Mouse (Mus musculus): ENCODE measurements at regions not wholly inside any gene's neighbourhood (a gene's known extent, or its start where the extent isn't known, plus 50 kb on each side); places are given as distances from the start of the nearest gene placed in this dataset.
"Not testable (repeated sequence)": the region's sequence is repeated elsewhere in the genome, so short reads cannot be mapped to it uniquely, and the experiment has no call there.

DNA sequence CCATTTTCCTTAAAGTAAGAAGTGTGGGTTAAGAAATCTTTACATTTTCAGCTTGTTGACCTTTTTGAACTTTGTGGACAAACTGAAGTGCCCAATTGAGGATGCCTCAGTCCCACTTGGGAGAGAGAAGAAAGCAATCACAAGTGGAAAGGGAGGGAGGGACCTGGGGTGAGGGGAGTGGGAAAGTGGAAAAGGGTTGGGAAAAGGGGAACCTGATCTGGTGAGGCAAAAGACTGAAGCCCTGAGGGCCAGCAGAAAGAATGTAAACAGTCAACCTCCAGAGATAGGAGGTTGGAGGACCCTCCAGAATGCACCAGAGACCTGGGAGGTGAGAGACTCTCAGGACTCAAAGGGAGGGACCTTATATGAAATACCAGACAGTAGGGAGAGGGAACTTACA is 448.3 kb upstream of the Klf6 start:
- not testable (repeated sequence) for H3K9ac ChIP-seq; H3K27me3 ChIP-seq; H3K4me2 ChIP-seq; H3K27ac ChIP-seq; H3K36me3 ChIP-seq; H3K9me3 ChIP-seq (replicated peaks); ATAC-seq (ENCODE audit: low read depth); H3K4me1 ChIP-seq (replicated peaks); H3K4me3 ChIP-seq (replicated peaks); DNase-seq

DNA sequence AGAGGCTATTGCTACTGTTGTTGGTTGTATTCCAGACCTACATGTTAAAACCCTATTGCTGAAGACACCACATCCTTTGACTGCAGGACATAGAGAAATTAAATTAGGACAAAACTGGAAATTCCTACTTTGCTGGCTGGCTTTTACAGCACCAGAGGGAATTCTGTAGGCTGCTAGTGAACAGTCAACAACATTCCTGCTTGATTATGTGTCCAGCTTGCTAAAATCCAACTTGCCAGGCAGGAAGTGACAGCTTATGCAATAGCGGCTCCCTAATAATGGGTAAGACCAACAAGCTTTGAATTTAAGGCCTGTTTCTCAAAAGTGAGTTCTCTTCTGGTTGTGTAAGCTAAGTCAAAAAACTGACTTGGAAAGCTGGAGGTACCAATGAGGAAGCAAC is 437.2 kb upstream of the Klf6 start:
- no peaks in the 10 kb centered on the region for H3K27me3 ChIP-seq
- no peak overlapping the region for H3K4me3 ChIP-seq (replicated peaks)
- H3K4me1 ChIP-seq (replicated peaks): no peaks in the 10 kb centered on the region
- no peak overlapping the region for H3K4me2 ChIP-seq
- H3K9ac ChIP-seq: no peak overlapping the region
- H3K27ac ChIP-seq: no peak overlapping the region
- WGBS (ENCODE audit: insufficient replicate concordance): 73% methylated on average over 1 of the region's 1 CpGs
- DNase-seq: no peak
- no peaks in the 10 kb centered on the region for H3K9me3 ChIP-seq (replicated peaks)
- H3K36me3 ChIP-seq: no peaks in the 10 kb centered on the region
- ATAC-seq (ENCODE audit: low read depth): no peak

DNA sequence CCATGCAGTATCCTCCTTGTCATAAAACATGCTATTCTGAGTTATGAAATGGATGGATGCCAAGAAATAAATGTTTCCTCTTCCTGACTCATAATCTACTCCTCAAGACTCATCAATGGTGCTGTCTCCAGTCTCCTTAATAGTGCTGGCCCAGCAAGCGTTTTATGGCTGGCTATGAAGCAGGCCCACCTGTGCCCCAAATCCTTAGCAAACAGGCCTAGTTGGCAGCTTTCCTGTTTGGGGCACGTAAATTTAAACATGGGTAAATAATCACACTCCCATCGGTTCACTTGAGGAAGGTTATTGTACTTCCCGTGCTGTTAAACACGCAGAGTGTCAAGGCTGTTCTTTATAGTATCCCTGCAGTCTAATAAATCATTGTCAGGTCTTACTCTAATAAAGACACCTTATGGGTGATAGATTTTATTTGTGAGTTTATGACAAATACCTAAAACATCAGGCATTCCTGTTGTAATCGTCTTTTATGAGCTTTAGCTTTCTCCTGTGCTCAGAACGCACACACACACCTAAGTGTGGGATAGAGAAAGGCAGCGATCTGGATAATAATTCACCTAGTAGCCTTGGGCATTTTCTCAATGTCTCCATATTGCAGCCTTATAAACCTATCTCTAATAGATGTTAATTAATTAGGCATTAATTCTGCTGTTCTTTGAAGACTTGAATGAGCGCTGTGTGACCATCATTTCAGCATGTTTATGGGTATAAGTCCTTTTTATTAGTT is 435.6 kb upstream of the Klf6 start:
- no peak for ATAC-seq (ENCODE audit: low read depth)
- H3K4me1 ChIP-seq (replicated peaks): no peaks in the 10 kb centered on the region
- no peaks in the 10 kb centered on the region for H3K27me3 ChIP-seq
- no peaks in the 10 kb centered on the region for H3K36me3 ChIP-seq
- no peak for DNase-seq
- no peak overlapping the region for H3K9ac ChIP-seq
- H3K4me3 ChIP-seq (replicated peaks): no peak overlapping the region
- H3K4me2 ChIP-seq: no peak overlapping the region
- WGBS (ENCODE audit: insufficient replicate concordance): 68% methylated on average over 9 of the region's 9 CpGs
- no peak overlapping the region for H3K27ac ChIP-seq
- no peaks in the 10 kb centered on the region for H3K9me3 ChIP-seq (replicated peaks)

DNA sequence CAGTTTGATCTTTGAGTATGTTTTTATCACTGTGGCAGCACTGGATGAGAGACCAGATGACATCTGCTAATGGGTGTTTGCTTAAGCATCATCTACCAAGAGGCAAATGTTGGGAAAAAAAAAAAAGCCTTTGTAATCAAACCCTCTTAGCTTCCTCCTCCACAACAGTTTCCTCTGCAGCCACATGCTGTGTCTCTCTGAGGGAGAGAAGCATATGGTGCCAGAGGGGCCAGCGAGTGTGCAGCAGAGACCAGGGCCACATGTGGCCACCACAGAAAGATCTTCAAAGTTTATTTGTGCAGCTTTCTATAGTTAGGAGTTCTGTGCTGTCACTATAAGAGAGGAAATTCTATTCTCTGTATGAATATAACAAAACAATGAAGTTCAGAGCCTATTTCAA is 427.6 kb upstream of the Klf6 start:
- Histone ChIP-seq H3K9me3 (replicated peaks) (no peaks in the 10 kb centered on the region), H3K9ac (no peak overlapping the region), H3K27me3 (no peaks in the 10 kb centered on the region), H3K36me3 (no peaks in the 10 kb centered on the region), H3K4me1 (replicated peaks) (no peaks in the 10 kb centered on the region), H3K27ac (no peak overlapping the region), H3K4me3 (replicated peaks) (no peak overlapping the region), H3K4me2 (no peak overlapping the region)
- 26% methylated on average over 1 of the region's 1 CpGs for WGBS (ENCODE audit: insufficient replicate concordance)
- DNase-seq (no peak), ATAC-seq (ENCODE audit: low read depth) (no peak)

DNA sequence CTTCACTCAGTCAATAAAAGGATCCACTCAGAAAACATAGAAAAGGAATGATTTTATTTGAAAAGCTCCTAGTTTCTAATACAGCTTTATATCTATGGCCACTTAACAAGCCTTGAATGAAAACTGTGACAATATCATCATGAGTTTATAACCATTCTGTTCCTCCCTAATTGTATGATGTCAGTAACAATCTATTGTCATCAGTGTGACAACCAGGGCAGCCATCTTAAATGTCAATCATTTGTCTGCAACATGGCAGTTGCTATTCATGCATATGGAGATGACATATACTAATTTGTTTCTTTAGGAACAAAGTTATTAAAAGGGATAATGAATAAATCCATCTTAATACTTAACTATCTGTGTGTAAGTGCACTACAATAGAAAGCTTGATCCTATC is 426.2 kb upstream of the Klf6 start:
- Histone ChIP-seq H3K27ac (no peak overlapping the region), H3K4me1 (replicated peaks) (no peaks in the 10 kb centered on the region), H3K36me3 (no peaks in the 10 kb centered on the region), H3K4me3 (replicated peaks) (no peak overlapping the region), H3K9ac (no peak overlapping the region), H3K27me3 (no peaks in the 10 kb centered on the region), H3K9me3 (replicated peaks) (no peaks in the 10 kb centered on the region), H3K4me2 (no peak overlapping the region)
- ATAC-seq (ENCODE audit: low read depth) (no peak), DNase-seq (no peak)

DNA sequence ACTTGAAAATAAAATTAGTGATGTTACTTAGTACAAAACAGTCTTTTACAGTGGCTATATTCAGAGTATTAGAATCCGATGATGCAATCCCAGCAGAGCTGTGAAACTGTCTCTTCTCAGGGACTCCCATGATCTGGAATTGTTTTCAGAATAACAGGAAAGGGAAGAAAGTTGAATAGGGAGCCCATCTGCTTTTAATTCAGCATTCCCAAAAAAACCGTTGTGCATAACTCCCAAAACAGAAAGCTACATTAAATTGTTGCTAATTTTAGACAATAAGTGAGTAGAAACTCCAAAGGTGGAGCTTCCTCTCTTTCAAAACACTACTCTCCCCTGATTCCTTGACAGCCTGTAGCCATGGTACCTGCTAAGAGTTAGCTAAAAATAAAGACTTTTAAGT is 425.1 kb upstream of the Klf6 start:
- 52% methylated on average over 2 of the region's 2 CpGs for WGBS (ENCODE audit: insufficient replicate concordance)
- no peaks in the 10 kb centered on the region for H3K9me3 ChIP-seq (replicated peaks)
- no peak for ATAC-seq (ENCODE audit: low read depth)

DNA sequence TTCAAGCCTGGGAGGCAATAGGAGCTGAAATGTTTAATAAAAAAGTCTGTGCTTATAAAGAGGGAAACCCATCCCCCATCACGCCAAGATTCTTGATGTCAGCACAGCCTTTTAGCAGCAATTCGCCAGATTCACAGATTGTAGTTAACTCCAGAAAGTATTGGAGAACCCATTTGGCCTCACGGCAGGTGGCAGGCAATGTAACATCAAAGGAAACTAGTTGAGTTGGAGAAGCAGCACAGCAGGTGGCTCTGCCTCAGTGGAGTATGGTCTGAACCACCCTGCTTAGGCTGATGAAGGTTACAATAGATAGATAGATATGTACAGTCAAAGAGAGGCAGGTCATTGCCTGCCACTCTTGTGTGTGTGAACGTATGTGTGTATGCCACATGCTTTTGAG is 420.8 kb upstream of the Klf6 start:
- no peaks in the 10 kb centered on the region for H3K9me3 ChIP-seq (replicated peaks)
- 54% methylated on average over 4 of the region's 4 CpGs for WGBS (ENCODE audit: insufficient replicate concordance)
- DNase-seq (no peak), ATAC-seq (ENCODE audit: low read depth) (no peak)
- no peak overlapping the region for H3K4me2 ChIP-seq
- no peaks in the 10 kb centered on the region for H3K27me3 ChIP-seq
- no peaks in the 10 kb centered on the region for H3K36me3 ChIP-seq
- H3K9ac ChIP-seq: no peak overlapping the region
- H3K4me3 ChIP-seq (replicated peaks): no peak overlapping the region
- H3K27ac ChIP-seq: no peak overlapping the region
- no peaks in the 10 kb centered on the region for H3K4me1 ChIP-seq (replicated peaks)

More for the DNA sequence above, 425.1 kb upstream of the Klf6 start:
- H3K36me3 ChIP-seq: no peaks in the 10 kb centered on the region
- no peaks in the 10 kb centered on the region for H3K4me1 ChIP-seq (replicated peaks)
- H3K4me2 ChIP-seq: no peak overlapping the region
- H3K4me3 ChIP-seq (replicated peaks): no peak overlapping the region
- no peak overlapping the region for H3K27ac ChIP-seq
- H3K9ac ChIP-seq: no peak overlapping the region
- DNase-seq: no peak
- H3K27me3 ChIP-seq: no peaks in the 10 kb centered on the region

DNA sequence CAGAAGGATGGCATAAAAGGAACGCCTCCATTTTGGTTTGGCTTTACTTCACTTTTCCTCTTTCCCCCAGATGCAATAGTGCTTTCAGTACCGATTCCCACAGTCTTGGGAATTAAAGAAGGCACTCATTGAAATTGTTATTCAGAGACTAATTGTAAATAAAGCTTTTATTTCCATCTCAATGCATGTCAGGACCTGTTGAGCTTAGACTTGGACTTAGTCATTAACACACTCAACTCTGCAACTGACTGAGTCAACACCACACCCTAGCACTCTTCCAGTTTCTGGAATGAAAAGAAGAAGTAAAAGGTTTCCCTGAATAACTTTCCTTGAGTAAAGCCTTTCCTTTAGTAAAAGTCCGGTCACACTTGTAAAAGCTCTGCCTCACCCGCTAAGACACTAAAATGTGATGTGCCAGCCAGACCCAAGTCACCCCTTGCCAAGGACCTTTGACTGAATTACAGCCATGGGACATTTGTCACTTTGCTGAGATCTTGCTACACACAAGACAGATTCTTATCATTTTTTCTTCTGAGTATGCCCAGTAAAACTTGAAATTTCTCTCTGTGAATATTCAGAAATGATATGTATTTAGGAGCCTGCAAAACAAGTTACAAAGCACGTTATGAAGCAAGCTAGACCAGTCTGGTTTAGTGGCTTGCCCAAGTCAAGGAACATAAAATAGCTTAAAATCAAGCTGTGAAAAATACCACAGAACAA is 416.4 kb upstream of the Klf6 start:
- no peak overlapping the region for H3K4me3 ChIP-seq (replicated peaks)
- no peaks in the 10 kb centered on the region for H3K36me3 ChIP-seq
- no peaks in the 10 kb centered on the region for H3K27me3 ChIP-seq
- 71% methylated on average over 5 of the region's 5 CpGs for WGBS (ENCODE audit: insufficient replicate concordance)
- H3K4me1 ChIP-seq (replicated peaks): no peaks in the 10 kb centered on the region
- ATAC-seq (ENCODE audit: low read depth) (no peak), DNase-seq (no peak)
- H3K9ac ChIP-seq: no peak overlapping the region
- no peak overlapping the region for H3K27ac ChIP-seq
- H3K4me2 ChIP-seq: no peak overlapping the region
- H3K9me3 ChIP-seq (replicated peaks): no peaks in the 10 kb centered on the region

DNA sequence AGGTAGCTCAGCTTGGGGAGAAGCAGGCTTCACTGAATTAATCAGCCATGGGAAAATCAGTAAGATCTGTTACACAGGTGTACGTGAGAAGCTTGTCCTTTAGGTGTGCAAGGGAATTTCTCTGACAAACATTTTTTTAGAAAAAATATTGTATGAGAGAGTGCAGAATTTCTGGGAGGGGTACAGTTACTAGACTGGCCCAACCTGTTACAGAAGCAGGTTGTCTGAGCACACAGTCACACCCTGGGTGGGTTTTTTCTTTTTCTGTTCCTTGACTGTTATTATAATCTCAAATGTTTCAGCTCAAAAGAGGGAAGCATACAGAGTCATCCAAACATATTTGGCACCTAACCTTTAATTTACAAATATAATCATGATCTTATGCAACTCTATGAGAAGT is 412.7 kb upstream of the Klf6 start:
- H3K9me3 ChIP-seq (replicated peaks): no peaks in the 10 kb centered on the region
- no peak overlapping the region for H3K9ac ChIP-seq
- no peaks in the 10 kb centered on the region for H3K36me3 ChIP-seq
- no peak overlapping the region for H3K4me2 ChIP-seq
- no peak overlapping the region for H3K27ac ChIP-seq
- DNase-seq (no peak), ATAC-seq (ENCODE audit: low read depth) (no peak)
- H3K27me3 ChIP-seq: no peaks in the 10 kb centered on the region
- 57% methylated on average over 1 of the region's 1 CpGs for WGBS (ENCODE audit: insufficient replicate concordance)
- no peak overlapping the region for H3K4me3 ChIP-seq (replicated peaks)
- no peaks in the 10 kb centered on the region for H3K4me1 ChIP-seq (replicated peaks)

DNA sequence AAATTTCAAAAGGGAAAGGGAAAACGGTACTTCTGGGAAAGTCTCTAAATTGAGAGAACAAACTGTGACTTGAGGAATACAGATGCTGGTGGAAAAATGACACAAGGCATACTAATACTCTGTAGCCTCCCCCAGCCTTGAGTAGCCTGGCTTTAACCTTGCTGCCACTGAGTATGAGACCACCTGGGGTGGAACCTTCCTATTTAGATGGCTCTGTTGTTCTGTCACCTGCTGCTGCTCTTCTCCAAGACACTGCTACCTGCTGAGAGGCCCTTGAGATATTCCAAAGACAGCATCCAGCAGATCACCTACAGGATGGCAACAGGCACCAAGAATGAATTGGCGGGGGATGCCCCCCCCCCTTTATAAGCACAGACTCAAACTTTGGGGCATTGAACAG is 380.5 kb upstream of the Klf6 start:
- DNase-seq (no peak), ATAC-seq (ENCODE audit: low read depth) (no peak)
- Histone ChIP-seq H3K27me3 (no peaks in the 10 kb centered on the region), H3K9ac (no peak overlapping the region), H3K36me3 (no peaks in the 10 kb centered on the region), H3K27ac (no peak overlapping the region), H3K4me2 (no peak overlapping the region), H3K4me3 (replicated peaks) (no peak overlapping the region), H3K4me1 (replicated peaks) (no peaks in the 10 kb centered on the region), H3K9me3 (replicated peaks) (no peaks in the 10 kb centered on the region)
- 63% methylated on average over 2 of the region's 2 CpGs for WGBS (ENCODE audit: insufficient replicate concordance)

DNA sequence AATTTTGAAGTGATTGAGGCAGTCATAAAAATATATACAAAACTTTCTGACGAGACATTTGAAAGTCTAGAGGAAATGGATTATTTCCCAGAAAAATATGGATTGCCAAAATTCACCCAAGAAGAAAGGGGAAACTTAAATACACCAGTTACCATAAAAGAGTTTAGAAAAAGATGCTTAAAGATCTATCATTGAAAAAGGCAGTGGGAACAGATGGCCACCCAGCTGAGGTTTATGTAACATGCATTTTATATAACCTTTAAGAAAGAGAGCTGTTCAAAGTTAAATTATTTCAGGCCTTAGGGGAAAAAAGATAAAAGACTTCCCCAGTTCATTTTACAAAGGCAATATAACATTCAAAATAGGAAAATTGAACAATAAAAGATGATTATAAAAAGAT is 369.0 kb upstream of the Klf6 start:
- H3K36me3 ChIP-seq: no peaks in the 10 kb centered on the region
- H3K4me2 ChIP-seq: no peak overlapping the region
- no peak overlapping the region for H3K9ac ChIP-seq
- H3K27ac ChIP-seq: no peak overlapping the region
- H3K4me1 ChIP-seq (replicated peaks): no peaks in the 10 kb centered on the region
- no peaks in the 10 kb centered on the region for H3K9me3 ChIP-seq (replicated peaks)
- H3K4me3 ChIP-seq (replicated peaks): no peak overlapping the region
- WGBS (ENCODE audit: insufficient replicate concordance): 47% methylated on average over 1 of the region's 1 CpGs
- no peaks in the 10 kb centered on the region for H3K27me3 ChIP-seq
- no peak for DNase-seq
- no peak for ATAC-seq (ENCODE audit: low read depth)

DNA sequence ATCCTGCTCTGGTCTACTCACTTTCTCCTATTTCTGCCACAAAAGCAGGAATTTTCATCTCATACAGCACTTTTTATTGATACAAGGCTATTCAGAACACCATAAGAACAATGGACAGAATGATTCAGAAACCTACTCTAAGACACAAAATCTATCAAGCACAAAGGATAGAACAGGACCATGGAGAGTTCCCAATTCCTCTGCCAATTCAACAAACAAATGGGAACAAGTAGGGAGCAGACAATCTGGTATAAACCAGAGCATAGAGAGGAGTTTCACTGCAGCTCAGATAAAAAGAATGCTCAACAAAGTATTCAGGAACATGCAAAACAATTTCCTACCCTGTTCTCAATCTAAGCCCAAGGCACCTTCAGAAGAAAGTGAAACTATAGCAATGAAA is 363.7 kb upstream of the Klf6 start:
- no peaks in the 10 kb centered on the region for H3K27me3 ChIP-seq
- no peaks in the 10 kb centered on the region for H3K9me3 ChIP-seq (replicated peaks)
- H3K36me3 ChIP-seq: no peaks in the 10 kb centered on the region
- no peak overlapping the region for H3K4me3 ChIP-seq (replicated peaks)
- H3K4me2 ChIP-seq: no peak overlapping the region
- no peak overlapping the region for H3K9ac ChIP-seq
- no peak for DNase-seq
- no peak for ATAC-seq (ENCODE audit: low read depth)
- H3K27ac ChIP-seq: no peak overlapping the region
- no peaks in the 10 kb centered on the region for H3K4me1 ChIP-seq (replicated peaks)

Data from liver, embryonic 13.5 days (tissue).